Mouse (Mus musculus): Measurements from ENCODE around the gene Ccr6. TPM values are rescaled to one million over a fixed set of nuclear protein-coding genes. Genes with fewer than 3 reads are reported as not detected.

Gene Ccr6
- 1.2 TPM for polyA plus RNA-seq (2014; fragmentation: Illumina TruSeq; extraction: RNeasy Lipid Tissue Mini Kit (QIAGEN cat#74804); ENCODE audit: insufficient read depth, low read depth, low replicate concordance)

GRCm38 (mm10) chr17:8235743-8236142 is at the start of gene Ccr6:
Gene Ccr6 (plus strand): TSS chr17:8236043.

GRCm38 (mm10) chr17:8282821-8283525 is 47.1 kb downstream of the Ccr6 start, which contains the start of gene Mpc1:
Gene Mpc1 (plus strand): TSS chr17:8282904.

Other genes with a start within 250 kb of the Ccr6 start
- gene Gm49673, start 88.3 kb upstream of the Ccr6 start, polyA plus RNA-seq (2014; fragmentation: Illumina TruSeq; extraction: RNeasy Lipid Tissue Mini Kit (QIAGEN cat#74804); ENCODE audit: insufficient read depth, low read depth, low replicate concordance) = 0.12 TPM
- 24.9 TPM for gene Rnaset2a, start 87.9 kb upstream of the Ccr6 start, polyA plus RNA-seq (2014; fragmentation: Illumina TruSeq; extraction: RNeasy Lipid Tissue Mini Kit (QIAGEN cat#74804); ENCODE audit: insufficient read depth, low read depth, low replicate concordance)
- 8.5 TPM for gene Fgfr1op, start 70.5 kb upstream of the Ccr6 start, polyA plus RNA-seq (2014; fragmentation: Illumina TruSeq; extraction: RNeasy Lipid Tissue Mini Kit (QIAGEN cat#74804); ENCODE audit: insufficient read depth, low read depth, low replicate concordance)
- 198 TPM for gene Mpc1, start 46.9 kb downstream of the Ccr6 start, polyA plus RNA-seq (2014; fragmentation: Illumina TruSeq; extraction: RNeasy Lipid Tissue Mini Kit (QIAGEN cat#74804); ENCODE audit: insufficient read depth, low read depth, low replicate concordance)
- gene Sft2d1, start 75.1 kb downstream of the Ccr6 start, polyA plus RNA-seq (2014; fragmentation: Illumina TruSeq; extraction: RNeasy Lipid Tissue Mini Kit (QIAGEN cat#74804); ENCODE audit: insufficient read depth, low read depth, low replicate concordance) = 68.1 TPM
- gene Prr18, start 101.4 kb downstream of the Ccr6 start, polyA plus RNA-seq (2014; fragmentation: Illumina TruSeq; extraction: RNeasy Lipid Tissue Mini Kit (QIAGEN cat#74804); ENCODE audit: insufficient read depth, low read depth, low replicate concordance) = 5.4 TPM
- 2.5 TPM for gene T2, start 119.9 kb downstream of the Ccr6 start, polyA plus RNA-seq (2014; fragmentation: Illumina TruSeq; extraction: RNeasy Lipid Tissue Mini Kit (QIAGEN cat#74804); ENCODE audit: insufficient read depth, low read depth, low replicate concordance)
- gene T, start 198.4 kb downstream of the Ccr6 start, polyA plus RNA-seq (2014; fragmentation: Illumina TruSeq; extraction: RNeasy Lipid Tissue Mini Kit (QIAGEN cat#74804); ENCODE audit: insufficient read depth, low read depth, low replicate concordance) = not detected